Mouse (Mus musculus): ENCODE results near the gene Acp6.
A peak's percentile ranks its signal among the peaks of the same experiment; 100 is the strongest.
"Not testable (repeated sequence)": the region's sequence is repeated elsewhere in the genome, so short reads cannot be mapped to it uniquely, and the experiment has no call there.

Acp6 gene

GRCm38 (mm10) chr3:97158611-97159508, at the start of gene Acp6:
Gene Acp6 (plus strand): TSS chr3:97158777.
- peak; percentile 94 for DNase-seq

GRCm38 (mm10) chr3:97117511-97117910, 41.1 kb upstream of the Acp6 start:
- DNase-seq, result no peak

GRCm38 (mm10) chr3:97118313-97118712, 40.3 kb upstream of the Acp6 start:
- no peak for DNase-seq

- DNase-seq, result peak; percentile 48
These were observed 34.4 kb upstream of the Acp6 start for GRCm38 (mm10) chr3:97124193-97124592.

- DNase-seq, result no peak
These were observed 29.2 kb upstream of the Acp6 start for GRCm38 (mm10) chr3:97129410-97129809.

GRCm38 (mm10) chr3:97137666-97138065, 20.9 kb upstream of the Acp6 start:
- DNase-seq, result not testable (repeated sequence)

GRCm38 (mm10) chr3:97151092-97151491, 7.5 kb upstream of the Acp6 start:
- DNase-seq, result no peak

GRCm38 (mm10) chr3:97156431-97156830, 2.1 kb upstream of the Acp6 start:
- no peak for DNase-seq

- no peak for DNase-seq
These were observed 1.3 kb upstream of the Acp6 start for GRCm38 (mm10) chr3:97157308-97157707.

- peak; percentile 75 for DNase-seq
These were observed 498 bp upstream of the Acp6 start for GRCm38 (mm10) chr3:97157958-97158599.

GRCm38 (mm10) chr3:97159509-97159850, 903 bp downstream of the Acp6 start:
- DNase-seq, result no peak

- no peak for DNase-seq
These were observed 1.4 kb downstream of the Acp6 start for GRCm38 (mm10) chr3:97159986-97160385.

- no peak for DNase-seq
These were observed 2.3 kb downstream of the Acp6 start for GRCm38 (mm10) chr3:97160908-97161307.

GRCm38 (mm10) chr3:97161773-97162172, 3.2 kb downstream of the Acp6 start:
- no peak for DNase-seq

- DNase-seq, result no peak
These were observed 5.9 kb downstream of the Acp6 start for GRCm38 (mm10) chr3:97164477-97164876.

- no peak for DNase-seq
These were observed 8.5 kb downstream of the Acp6 start for GRCm38 (mm10) chr3:97167126-97167525.

- DNase-seq, result no peak
These were observed 13.0 kb downstream of the Acp6 start for GRCm38 (mm10) chr3:97171531-97171930.

- no peak for DNase-seq
These were observed 13.7 kb downstream of the Acp6 start for GRCm38 (mm10) chr3:97172231-97172630.

GRCm38 (mm10) chr3:97172632-97173031, 14.1 kb downstream of the Acp6 start:
- no peak for DNase-seq

GRCm38 (mm10) chr3:97178885-97179284, 20.3 kb downstream of the Acp6 start:
- no peak for DNase-seq

GRCm38 (mm10) chr3:97180527-97180926, 21.9 kb downstream of the Acp6 start:
- DNase-seq, result no peak

- peak; percentile 33 for DNase-seq
These were observed 25.2 kb downstream of the Acp6 start for GRCm38 (mm10) chr3:97183810-97184209.

GRCm38 (mm10) chr3:97185098-97185860, 26.7 kb downstream of the Acp6 start:
- DNase-seq, result peak; percentile 90

GRCm38 (mm10) chr3:97196571-97196970, 38.0 kb downstream of the Acp6 start:
- no peak for DNase-seq
